Mouse (Mus musculus): ENCODE data around the gene Arpp21.

DNA sequence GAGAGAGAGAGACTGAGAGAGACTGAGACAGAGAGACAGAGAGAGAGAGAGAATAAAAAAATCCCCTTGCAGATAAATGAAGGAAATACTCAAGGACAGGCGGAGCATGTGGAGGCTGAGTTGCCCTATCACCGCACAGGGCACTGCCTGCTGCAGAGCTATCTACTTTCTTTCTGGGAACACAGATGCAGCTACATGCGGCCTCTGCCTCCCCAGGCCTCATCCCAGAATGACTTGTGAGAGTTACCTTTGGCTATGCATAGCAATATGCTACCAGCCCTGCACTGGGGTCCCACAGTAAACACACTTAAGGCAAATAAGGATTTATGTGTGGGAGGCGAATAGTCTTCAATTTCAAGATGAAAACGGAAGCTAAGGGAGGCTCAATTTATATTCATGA lies 164.8 kb downstream of the Arpp21 start:
- TF ChIP-seq GATA1 (IDR thresholded peaks at IDR 0.05; ENCODE audit: borderline replicate concordance, low read length) (no peak), CTCF (IDR thresholded peaks at IDR 0.05; ENCODE audit: low read depth, low read length) (no peak), POLR2AphosphoS5 (IDR thresholded peaks at IDR 0.05; ENCODE audit: insufficient replicate concordance, low read depth, low read length) (no peak)

Measured in G1E (cell line).